Mouse (Mus musculus): Measurements from ENCODE around the gene Gab3.

The Gab3 gene

DNA sequence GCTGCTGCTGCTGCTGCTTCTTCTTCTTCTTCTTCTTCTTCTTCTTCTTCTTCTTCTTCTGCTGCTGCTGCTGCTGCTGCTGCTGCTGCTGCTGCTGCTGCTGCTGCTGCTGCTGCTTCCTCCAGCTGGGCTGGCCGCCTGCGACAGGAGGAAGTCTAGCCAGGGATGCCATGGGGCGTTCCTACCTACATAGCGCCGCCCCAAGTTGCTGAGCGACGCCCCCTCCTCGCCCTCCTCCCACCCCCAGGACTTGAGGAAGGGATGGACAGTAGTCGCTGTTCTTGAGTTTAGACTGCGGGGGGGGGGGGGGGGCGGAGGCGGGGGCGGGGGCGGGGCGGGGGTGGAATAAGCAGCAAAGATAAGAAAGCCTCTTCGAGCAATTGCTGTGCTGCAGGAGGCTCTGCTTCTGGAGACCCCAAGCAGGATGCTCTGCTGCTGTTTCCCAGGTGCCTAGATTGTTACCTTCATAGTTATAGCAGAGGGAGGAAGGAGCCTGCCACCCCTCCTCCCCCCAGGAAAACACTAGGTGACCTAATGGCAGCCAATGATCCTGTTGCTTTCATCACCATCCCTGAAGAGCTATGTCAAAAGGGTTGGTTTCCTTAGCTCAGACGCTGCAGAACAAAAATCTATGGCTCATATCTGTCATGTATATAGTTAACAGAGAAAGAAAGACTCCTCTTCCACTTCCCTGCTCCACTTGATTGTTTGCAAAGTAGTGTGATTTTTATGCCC, at the start of gene Gab3:
Gene Gab3 (minus strand): TSS at position 685 of the 735 bp plus-strand sequence.
- DNase-seq (ENCODE audit: low spot score in 2 of 2): peak; percentile 19 to 34

DNA sequence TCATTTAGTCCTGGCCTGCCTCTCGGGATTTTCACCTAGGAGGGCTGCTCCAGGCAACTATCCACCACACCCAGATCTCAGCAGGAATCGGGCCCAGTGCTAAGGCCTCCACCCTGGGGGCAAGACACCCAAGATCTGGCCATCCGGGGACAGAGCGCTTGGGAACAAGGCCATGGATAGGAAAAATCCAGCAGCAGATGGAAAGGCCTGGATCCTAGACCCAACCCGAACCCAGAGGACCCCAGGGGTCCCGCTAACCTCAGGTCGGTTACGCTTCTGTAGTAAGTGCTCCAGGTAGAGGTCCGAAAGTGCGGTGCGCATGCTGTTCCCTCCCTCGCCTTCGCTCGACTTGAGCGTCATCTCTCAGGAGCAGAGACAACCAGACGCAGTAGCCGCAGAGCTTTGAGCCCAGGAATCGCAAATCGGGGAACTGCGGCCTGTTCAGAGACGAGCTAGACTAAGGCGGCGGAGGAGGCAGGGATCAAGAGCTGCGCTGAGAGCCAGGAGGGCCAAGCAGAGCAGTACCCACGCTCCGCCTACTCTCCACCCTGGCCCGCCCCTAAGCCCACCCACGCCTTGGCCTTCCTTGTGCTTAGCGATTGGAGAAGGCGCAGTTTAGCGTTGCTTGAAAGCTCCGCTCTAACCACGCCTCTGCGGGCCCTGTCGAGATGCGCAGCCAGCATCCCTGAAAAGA, 45.4 kb upstream of the Gab3 start, which contains the start of gene Mpp1:
Gene Mpp1 (minus strand): TSS at position 550 of the 694 bp plus-strand sequence.
- DNase-seq (ENCODE audit: low spot score in 2 of 2): peak; percentile 59 to 67

DNA sequence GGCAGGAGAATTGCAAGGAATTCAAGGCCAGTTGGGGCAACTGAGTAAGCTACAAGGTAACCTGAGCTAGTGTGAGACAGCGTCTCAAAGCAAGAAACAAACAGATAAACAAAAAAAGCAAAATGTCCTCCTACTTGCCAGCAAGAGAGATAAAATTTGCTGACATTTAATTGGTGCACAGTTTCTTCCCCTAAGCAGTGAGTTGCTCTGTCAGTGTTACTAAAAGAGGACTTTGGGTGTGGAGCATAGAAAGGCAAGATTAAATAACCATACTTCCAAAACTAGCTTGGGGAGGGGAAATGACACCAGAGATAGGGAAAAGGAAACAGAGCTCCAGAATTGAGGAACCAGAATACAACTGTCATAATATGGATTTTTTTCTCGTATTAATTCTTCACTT, 44.2 kb upstream of the Gab3 start:
- no peak for DNase-seq (ENCODE audit: low spot score in 2 of 2)

DNA sequence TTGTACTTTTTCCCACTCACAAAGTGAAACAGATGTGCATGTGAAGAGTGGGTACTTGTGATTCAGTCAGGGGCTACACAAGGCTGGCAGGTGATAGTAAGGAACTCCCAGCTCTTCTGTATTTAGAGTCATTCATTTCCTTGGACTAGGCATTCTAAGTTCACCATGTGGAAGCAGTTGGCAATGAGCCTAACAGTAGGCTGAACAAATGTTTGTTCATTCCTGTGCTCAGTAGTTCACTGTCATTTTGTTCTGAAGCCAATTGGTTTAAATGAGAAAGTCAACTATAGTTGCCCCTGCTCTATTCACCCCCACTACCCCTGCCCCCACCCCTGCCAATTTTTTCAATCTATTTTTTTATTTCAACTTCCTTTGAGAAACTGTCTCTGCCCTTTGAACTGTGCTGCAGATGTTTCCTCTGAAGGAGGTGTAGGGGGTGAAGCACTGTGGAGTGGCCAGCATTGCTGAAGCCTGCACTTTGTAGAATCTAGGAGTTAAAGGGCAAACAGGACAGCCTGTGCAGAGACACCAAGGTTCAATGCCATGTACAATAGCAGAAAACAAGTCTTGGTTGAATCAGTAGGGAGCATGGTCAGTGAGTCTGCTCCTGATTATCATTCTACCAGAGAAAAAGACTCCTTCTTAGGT, 43.2 kb upstream of the Gab3 start:
- DNase-seq (ENCODE audit: low spot score in 2 of 2): no peak

DNA sequence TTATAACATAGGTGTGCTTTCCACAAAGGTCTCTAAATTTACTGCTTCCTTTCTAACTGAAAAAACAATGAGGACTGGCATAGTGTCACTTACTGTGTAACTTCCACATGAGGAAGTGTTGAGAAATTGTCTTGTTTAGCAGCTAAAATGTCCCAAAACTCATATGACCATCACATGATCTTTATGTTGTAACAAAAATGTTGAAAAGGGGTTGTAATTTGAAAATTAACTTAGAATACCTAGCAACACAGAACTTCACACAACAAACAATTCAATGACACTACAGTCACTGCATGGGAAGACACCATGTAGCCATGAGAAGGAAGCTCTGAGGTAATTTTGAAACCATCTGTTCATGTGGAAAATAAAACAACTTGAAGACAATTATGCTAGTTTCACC, 41.6 kb upstream of the Gab3 start:
- no peak for DNase-seq (ENCODE audit: low spot score in 2 of 2)

DNA sequence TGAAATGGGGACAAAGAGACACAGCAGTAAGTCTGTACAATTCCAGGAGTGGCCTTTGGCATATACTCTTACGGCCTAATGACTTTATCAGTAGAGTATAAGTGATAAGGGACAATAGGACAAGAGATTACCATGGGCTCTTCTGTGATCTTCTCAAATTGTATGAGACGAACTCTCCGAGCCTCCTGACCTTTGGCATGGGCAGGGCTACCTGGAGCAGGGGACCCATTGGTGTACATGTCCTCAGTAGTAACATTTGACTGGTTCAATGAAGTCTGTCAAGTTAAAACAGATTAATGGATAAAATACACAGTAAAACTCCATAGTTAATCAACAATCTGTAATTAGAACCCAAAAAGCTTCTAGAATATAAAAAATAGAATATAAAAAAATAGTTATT, 40.3 kb upstream of the Gab3 start:
- DNase-seq (ENCODE audit: low spot score in 2 of 2): no peak

DNA sequence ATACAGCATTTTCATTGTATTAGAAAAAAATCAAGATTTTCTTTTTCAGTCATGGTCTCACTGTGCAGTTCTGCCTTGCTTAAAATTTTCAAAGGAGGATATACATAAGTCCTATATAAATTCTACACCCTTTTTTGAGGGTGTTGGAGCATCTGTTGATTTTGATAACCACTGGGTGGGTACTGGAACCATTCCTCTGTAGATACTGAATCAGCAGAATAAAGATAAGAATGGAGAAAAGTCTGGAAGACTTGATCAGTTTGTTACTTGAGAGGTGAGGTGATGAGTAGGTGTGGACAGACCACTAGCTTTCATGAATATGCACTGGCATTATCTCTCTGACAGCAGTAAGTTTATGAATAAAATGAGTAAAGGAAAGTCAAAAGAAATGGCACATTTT, 30.3 kb upstream of the Gab3 start:
- no peak for DNase-seq (ENCODE audit: low spot score in 2 of 2)

DNA sequence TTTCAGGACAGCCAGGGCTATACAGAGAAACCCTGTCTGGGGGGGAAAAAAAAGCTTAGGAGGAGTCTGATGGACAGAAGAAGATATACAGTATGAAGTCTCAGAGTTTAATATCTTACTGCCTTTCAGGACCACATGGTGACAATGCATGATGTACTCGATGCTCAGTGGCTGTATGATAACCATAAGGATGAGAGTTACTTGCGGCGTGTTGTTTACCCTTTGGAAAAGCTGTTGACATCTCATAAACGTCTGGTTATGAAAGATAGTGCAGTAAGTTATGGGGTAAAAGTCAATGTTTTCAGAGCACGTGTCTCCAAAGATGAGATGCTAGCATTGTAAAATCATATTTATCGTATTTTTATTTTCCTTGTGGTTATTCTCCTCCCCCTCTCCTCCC, 17.0 kb upstream of the Gab3 start:
- no peak for DNase-seq (ENCODE audit: low spot score in 2 of 2)

DNA sequence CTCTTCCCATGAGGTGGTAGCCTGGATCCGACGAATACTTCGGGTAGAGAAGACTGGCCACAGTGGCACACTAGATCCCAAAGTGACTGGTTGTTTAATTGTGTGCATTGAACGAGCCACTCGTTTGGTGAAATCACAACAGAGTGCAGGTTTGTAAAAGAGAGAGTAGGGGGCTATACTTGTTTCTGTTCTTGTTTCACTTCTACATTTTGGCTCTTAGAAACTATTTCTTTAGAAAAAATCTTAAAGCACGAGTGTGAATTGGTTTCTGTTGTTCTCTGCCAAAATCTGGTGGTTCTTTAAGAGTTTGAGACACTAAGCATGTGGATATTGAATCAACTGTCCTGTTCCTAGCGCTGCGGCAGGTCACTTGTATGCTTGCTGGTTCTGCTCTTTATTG, 13.5 kb upstream of the Gab3 start:
- no peak for DNase-seq (ENCODE audit: low spot score in 2 of 2)

DNA sequence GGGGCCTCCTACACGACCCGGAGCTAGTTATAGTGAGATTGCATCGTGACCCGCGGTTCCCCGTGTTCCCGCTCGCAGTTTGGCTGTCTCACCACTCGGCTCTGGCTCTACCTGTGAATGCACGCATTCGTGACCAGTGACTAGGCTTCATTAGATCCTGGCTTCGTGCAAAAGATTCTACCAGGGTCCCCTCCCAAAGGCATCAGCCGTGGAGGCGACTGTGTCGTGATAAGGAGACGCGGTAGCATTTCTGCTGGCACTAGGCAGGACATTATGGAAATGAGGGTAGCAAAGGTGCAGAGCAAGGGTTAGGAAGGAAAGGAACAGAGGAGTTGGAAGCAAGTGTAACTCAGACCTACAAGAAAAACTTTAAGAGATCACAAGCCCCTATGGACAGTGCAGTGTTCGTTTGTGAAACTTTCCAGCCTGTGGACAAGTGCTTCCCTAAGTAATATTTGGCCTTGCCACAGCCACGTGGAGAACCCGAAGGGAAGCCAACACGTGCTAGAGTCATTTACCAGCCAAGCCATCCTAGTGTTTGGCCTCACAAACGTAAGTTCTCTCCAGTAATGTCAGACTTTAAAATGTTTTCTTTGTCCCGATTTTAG, 11.0 kb upstream of the Gab3 start:
- no peak for DNase-seq (ENCODE audit: low spot score in 2 of 2)

DNA sequence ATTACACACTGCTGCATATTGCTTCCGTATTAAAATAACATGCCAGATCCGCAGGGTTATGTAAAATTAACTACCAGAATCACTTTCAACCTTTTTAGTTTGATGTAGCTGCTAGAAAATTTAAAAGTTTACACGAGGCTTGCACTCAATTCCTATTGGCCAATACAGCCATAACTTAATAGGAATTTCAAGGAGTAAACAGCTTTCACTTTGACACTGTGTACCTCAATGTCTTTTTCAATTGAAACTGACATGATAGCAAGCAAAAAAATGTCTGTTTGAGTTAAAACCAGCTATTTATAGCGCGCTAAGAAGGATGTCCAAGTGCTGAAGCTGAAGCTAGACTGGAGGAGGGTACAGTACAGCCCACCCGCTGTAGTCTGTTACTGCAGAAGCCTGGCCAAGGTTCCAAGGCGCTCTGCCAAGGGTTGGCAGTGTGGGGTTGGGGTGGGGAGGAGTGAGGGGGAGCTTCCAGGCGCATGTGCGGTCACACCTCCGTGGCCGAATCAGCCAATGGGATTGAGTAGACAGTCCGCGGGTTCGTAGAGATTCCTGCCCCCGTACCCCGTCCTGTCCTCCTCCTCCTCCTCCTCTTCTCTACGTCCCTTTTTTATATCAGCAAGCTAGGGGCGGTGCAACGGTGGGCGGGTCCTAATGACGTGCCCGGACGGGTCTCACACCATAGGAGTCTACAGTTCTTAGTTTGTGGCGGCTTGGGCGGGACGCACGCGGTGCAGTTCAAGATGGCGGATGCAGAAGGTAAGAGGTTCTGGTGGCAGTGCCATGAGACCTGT, 10.3 kb upstream of the Gab3 start, which contains the start of gene Dkc1:
Gene Dkc1 (plus strand): TSS at position 486 of the 794 bp plus-strand sequence.
- peak; percentile 83 to 85 for DNase-seq (ENCODE audit: low spot score in 2 of 2)

DNA sequence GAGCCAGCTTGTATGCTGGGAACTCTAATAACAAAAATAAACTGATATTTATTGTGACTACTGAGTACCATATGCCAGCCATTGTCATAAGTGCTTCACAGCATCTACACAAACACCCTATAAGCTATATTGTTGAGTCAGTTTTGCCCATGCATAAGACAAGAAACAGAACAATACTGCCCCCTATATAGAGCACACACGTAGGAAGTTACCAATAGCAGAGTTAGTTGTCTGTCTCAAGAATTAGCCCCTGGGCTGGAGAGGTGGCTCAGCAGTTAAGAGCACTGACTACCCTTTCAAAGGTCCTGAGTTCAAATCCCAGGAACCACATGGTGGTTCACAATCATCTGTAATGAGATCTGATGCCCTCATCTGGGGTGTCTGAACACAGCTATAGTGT, 396 bp upstream of the Gab3 start:
- DNase-seq (ENCODE audit: low spot score in 2 of 2): no peak

DNA sequence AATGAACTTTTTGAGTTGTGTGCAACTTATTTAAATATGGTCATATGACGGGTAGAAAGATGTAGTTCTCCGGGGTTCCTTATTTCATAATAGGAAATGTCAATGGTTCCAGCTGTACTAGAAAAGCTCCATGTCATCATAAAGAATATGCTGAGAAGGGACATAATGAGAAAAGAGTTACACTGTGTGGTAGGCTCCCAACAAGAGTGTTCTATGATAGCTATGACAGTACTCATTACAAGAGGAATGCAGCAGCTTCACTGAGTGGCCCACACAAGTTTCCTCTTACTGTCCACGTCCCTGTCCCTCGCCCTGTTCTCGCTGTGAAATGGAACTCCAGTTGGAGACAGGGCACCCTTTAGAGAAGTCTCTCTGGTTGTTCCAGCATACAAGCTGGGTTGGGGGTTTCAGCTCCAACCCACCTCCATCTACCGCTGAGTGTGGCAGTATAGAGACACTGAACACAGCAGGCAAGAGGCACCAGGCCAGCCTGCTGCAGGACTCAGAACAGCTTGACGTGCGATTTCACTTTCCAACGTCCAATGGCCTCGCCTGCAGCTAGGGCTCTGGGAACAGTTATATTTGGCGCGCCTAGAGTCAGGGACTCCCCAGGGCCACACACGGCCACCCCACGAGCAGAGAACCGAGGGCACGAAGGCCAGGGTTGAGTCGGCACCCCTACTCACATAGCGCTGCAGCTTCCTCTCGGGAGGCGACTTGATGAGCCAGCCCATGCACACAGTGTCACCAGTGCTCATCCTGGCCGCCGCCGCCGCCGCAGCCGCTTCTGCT, 1.1 kb downstream of the Gab3 start:
- DNase-seq (ENCODE audit: low spot score in 2 of 2): peak; percentile 7 to 32

DNA sequence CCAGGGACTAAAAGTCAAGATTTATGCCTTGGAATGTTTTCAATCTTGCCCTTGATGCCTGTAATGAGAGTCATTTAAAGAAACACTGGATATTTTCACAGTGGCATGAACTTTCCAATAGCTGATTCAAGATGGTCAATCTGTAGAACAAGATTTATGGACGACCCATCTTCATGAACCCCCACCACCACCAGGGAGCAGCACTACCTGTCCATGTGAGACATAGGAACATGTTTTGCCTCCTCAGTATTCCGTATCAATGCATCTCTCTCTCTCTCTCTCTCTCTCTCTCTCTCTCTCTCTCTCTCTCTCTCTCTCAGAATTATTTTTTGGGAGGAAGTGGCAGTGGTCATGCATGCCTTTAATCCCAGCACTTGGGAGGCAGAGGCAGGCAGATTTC, 2.9 kb downstream of the Gab3 start:
- DNase-seq (ENCODE audit: low spot score in 2 of 2): no peak

DNA sequence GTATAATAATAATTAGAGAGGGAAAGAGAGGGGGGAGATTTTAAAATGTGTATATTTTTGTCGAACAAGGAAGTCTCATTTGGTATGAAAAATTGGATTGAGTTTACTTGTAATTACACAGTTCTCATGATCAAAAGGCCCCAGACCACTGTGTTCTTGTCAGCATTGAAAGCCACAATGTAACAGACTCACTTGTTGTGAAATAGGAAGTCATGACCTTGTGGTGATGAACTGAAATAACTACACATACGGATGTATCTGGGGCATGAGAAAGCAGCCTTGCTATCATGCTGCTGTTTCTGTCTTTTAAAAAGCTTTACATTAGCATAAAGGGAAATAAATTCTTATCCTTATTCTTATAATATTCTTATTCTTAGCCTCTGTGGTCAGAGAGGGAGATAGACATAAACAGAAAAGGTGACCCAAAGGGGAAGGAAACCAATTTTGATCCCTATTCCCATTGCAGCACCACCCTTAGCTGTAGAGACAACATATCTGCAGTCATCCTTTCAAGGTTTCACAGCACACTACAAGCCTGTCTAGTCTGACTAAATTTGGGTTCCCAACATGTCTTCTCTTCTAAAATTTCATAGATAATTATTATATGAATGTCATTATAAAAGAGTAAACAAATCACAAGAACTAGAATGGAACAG, 29.0 kb downstream of the Gab3 start:
- DNase-seq (ENCODE audit: low spot score in 2 of 2): no peak

DNA sequence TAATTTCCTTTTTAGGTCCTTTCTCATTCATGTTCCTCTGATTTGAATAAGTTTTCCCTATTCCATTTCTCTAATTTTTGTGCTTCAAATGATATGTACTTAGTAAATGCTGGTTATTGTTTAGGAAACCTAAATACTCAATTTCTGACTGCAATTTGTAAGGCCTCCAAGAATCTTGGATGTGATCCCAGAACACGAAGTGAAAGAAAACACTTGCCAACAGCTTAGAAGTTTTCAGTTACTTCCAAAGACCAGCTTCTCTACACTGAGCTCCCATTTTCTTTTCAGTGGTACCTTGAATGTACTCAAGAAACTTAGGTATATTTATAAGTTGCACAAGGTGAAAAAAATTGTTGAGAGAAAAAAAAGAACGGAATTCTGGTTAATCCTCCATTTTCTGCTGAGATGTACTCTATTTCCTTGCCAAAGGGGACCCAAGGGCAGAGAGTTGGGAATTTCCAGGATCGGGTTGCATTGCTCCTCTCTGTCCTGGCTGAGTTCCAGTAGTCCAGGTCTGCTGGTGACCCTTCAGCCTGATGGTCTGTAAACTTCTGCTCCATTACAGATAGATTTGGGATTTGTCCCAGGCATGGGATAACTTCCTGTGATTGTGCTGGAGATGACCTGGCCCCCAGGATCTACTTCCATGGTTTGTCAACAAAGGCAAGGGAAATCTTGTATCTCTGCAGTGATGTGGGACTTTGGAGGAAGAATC, 38.2 kb downstream of the Gab3 start:
- DNase-seq (ENCODE audit: low spot score in 2 of 2): no peak

DNA sequence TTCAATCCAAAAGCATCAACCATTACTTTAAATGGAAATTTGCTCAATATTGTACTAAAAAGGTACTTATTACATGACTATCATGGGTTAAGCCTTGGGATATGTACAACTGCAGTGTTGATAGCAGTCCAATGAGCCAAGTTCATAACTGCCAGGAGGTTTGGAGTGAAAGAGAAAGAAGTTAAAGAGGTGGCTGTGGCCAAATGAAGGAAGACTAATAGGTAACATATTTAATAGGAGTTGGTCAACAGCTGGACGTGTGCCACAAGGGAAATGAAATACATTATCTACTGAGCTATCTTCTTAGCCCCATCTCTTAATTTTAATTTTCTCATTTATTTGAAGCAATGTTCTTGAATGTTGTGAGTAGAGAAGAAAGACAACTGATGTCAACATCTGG, 39.3 kb downstream of the Gab3 start:
- no peak for DNase-seq (ENCODE audit: low spot score in 2 of 2)

DNA sequence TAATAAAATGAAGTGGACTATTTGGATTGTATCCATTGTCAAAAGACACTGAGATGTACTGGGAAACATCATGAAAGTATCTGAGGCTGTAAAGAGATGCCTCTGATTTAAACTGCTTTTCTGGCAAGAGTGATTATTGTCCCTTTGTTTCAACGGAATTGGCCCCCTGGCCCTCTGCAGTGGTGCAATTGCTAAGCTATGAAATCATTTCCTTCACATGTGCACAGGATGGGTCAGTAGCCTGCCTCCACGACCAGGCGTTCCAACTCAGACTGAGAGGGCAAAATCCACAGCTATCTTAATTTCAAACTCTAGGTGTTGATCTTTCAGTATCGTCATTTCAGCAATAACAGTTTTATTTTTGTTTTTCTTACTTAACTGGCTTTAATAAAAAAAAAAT, 40.7 kb downstream of the Gab3 start:
- DNase-seq (ENCODE audit: low spot score in 2 of 2): no peak

DNA sequence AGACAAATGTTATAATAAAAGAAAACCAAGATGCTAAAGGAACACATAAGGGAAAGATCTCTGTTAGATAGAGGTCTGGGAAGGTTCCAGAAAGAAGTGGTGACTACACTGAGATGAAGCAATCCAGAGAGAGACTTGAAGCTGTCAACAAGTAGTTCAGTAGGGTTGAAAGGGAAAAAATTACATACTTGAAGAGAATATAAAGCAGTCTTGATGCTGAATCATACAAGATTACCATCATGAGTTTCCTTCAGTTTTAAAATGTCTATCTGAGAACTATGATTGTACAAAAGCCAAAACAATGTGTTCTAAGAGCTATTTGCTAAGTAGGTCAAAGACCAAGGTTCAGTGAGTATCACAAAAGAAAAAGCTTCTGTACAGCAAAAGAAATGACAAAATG, 48.6 kb downstream of the Gab3 start:
- DNase-seq (ENCODE audit: low spot score in 2 of 2): no peak

DNA sequence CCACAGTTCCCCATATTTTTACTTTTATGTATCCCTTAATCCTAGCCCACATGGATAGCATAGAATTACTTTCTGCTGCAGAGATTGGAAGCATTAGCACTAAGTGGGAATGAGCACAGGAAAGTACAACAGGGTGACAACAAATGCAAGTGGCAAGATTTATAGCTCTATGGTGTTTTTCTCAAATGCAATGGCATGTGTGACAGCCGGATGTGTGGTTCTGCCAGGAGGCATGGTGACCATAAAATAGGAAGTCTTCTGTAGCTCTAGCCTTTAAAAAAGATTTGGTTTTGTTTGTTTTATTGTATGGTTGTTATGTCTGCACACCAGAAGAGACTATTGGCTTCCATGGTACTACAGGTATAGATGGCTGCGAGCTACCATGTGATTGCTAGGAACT, 50.1 kb downstream of the Gab3 start:
- DNase-seq (ENCODE audit: low spot score in 2 of 2): no peak
